Mouse (Mus musculus): ENCODE measurements around the gene Rab7b. TPM values are rescaled to one million over a fixed set of nuclear protein-coding genes. Genes with fewer than 3 reads are reported as not detected.

Gene Rab7b
- polyA plus RNA-seq, 1 experiment from 2014 or later = 0.53 TPM

- Histone ChIP-seq H3K9ac (ENCODE audit: low read depth, low read length) (no peak overlapping the region), H3K9me3 (ENCODE audit: control insufficient read depth, low read length) (no peaks in the 10 kb centered on the region), H3K4me3 (ENCODE audit: low read depth, low read length) (no peak overlapping the region), H3K27me3 (replicated peaks; ENCODE audit: control insufficient read depth, insufficient read depth, low read length) (no peaks in the 10 kb centered on the region), H3K36me3 (ENCODE audit: control insufficient read depth, insufficient read depth, low read length) (no peaks in the 10 kb centered on the region), H3K4me1 (replicated peaks; ENCODE audit: control insufficient read depth, insufficient read depth, low read length) (peaks cover 3% of the 10 kb centered on the region; the same call in 1 of the 2 replicates), H3K4me2 (no peak overlapping the region), H3K27ac (ENCODE audit: low read depth, low read length) (no peak overlapping the region)
- no peak for DNase-seq (ENCODE audit: low spot score)
- ATAC-seq (replicated peaks; ENCODE audit: low FRiP score) = no peak
- WGBS = 33% methylated on average over 1 of the region's 1 CpGs
Observed at GRCm38 (mm10) chr1:131738760-131739159, 50.3 kb downstream of the Rab7b start.

- 89% methylated on average over 9 of the region's 9 CpGs for WGBS
- no peak overlapping the region for H3K27ac ChIP-seq (ENCODE audit: low read depth, low read length)
- no peaks in the 10 kb centered on the region for H3K27me3 ChIP-seq (replicated peaks; ENCODE audit: control insufficient read depth, insufficient read depth, low read length)
- H3K9me3 ChIP-seq (ENCODE audit: control insufficient read depth, low read length) = no peaks in the 10 kb centered on the region
- H3K36me3 ChIP-seq (ENCODE audit: control insufficient read depth, insufficient read depth, low read length) = no peaks in the 10 kb centered on the region
- no peak overlapping the region for H3K9ac ChIP-seq (ENCODE audit: low read depth, low read length)
- no peak overlapping the region for H3K4me2 ChIP-seq
- H3K4me1 ChIP-seq (replicated peaks; ENCODE audit: control insufficient read depth, insufficient read depth, low read length) = peaks cover 3% of the 10 kb centered on the region; the same call in 1 of the 2 replicates
- H3K4me3 ChIP-seq (ENCODE audit: low read depth, low read length) = no peak overlapping the region
- no peak for ATAC-seq (replicated peaks; ENCODE audit: low FRiP score)
- no peak for DNase-seq (ENCODE audit: low spot score)
Observed at GRCm38 (mm10) chr1:131739481-131740160, 51.1 kb downstream of the Rab7b start.

GRCm38 (mm10) chr1:131743868-131744464, 55.5 kb downstream of the Rab7b start, which contains the start of gene Slc26a9:
Gene Slc26a9 (plus strand): TSS chr1:131744022.
- Histone ChIP-seq H3K4me3 (ENCODE audit: low read depth, low read length) (no peak within 1 kb of the TSS), H3K4me2 (no peak within 1 kb of the TSS), H3K9me3 (ENCODE audit: control insufficient read depth, low read length) (no peaks in the 10 kb centered on the region), H3K9ac (ENCODE audit: low read depth, low read length) (no peak within 1 kb of the TSS), H3K27ac (ENCODE audit: low read depth, low read length) (no peak within 1 kb of the TSS), H3K36me3 (ENCODE audit: control insufficient read depth, insufficient read depth, low read length) (no peaks in the 10 kb centered on the region), H3K4me1 (replicated peaks; ENCODE audit: control insufficient read depth, insufficient read depth, low read length) (no peaks in the 10 kb centered on the region), H3K27me3 (replicated peaks; ENCODE audit: control insufficient read depth, insufficient read depth, low read length) (no peaks in the 10 kb centered on the region)
- no peak for DNase-seq (ENCODE audit: low spot score)
- 39% methylated on average over 10 of the region's 10 CpGs for WGBS
- no peak for ATAC-seq (replicated peaks; ENCODE audit: low FRiP score)

- DNase-seq (ENCODE audit: low spot score) = no peak
- H3K9ac ChIP-seq (ENCODE audit: low read depth, low read length) = no peak overlapping the region
- no peaks in the 10 kb centered on the region for H3K36me3 ChIP-seq (ENCODE audit: control insufficient read depth, insufficient read depth, low read length)
- H3K9me3 ChIP-seq (ENCODE audit: control insufficient read depth, low read length) = no peaks in the 10 kb centered on the region
- no peak overlapping the region for H3K4me2 ChIP-seq
- H3K4me3 ChIP-seq (ENCODE audit: low read depth, low read length) = no peak overlapping the region
- no peak overlapping the region for H3K27ac ChIP-seq (ENCODE audit: low read depth, low read length)
- no peaks in the 10 kb centered on the region for H3K27me3 ChIP-seq (replicated peaks; ENCODE audit: control insufficient read depth, insufficient read depth, low read length)
- no peak for ATAC-seq (replicated peaks; ENCODE audit: low FRiP score)
- no peaks in the 10 kb centered on the region for H3K4me1 ChIP-seq (replicated peaks; ENCODE audit: control insufficient read depth, insufficient read depth, low read length)
- WGBS = 65% methylated on average over 5 of the region's 5 CpGs
Observed at GRCm38 (mm10) chr1:131745391-131745790, 56.9 kb downstream of the Rab7b start.

- Histone ChIP-seq H3K27ac (ENCODE audit: low read depth, low read length) (no peak overlapping the region), H3K4me1 (replicated peaks; ENCODE audit: control insufficient read depth, insufficient read depth, low read length) (no peaks in the 10 kb centered on the region), H3K36me3 (ENCODE audit: control insufficient read depth, insufficient read depth, low read length) (no peaks in the 10 kb centered on the region), H3K4me2 (no peak overlapping the region), H3K27me3 (replicated peaks; ENCODE audit: control insufficient read depth, insufficient read depth, low read length) (no peaks in the 10 kb centered on the region), H3K9me3 (ENCODE audit: control insufficient read depth, low read length) (no peaks in the 10 kb centered on the region), H3K4me3 (ENCODE audit: low read depth, low read length) (no peak overlapping the region), H3K9ac (ENCODE audit: low read depth, low read length) (no peak overlapping the region)
- ATAC-seq (replicated peaks; ENCODE audit: low FRiP score) (no peak), DNase-seq (ENCODE audit: low spot score) (no peak)
- WGBS = 63% methylated on average over 2 of the region's 2 CpGs
Observed at GRCm38 (mm10) chr1:131747761-131748160, 59.3 kb downstream of the Rab7b start.

- Histone ChIP-seq H3K27me3 (replicated peaks; ENCODE audit: control insufficient read depth, insufficient read depth, low read length) (no peaks in the 10 kb centered on the region), H3K9me3 (ENCODE audit: control insufficient read depth, low read length) (no peaks in the 10 kb centered on the region), H3K4me3 (ENCODE audit: low read depth, low read length) (no peak overlapping the region), H3K36me3 (ENCODE audit: control insufficient read depth, insufficient read depth, low read length) (no peaks in the 10 kb centered on the region), H3K9ac (ENCODE audit: low read depth, low read length) (no peak overlapping the region), H3K4me2 (no peak overlapping the region), H3K27ac (ENCODE audit: low read depth, low read length) (no peak overlapping the region), H3K4me1 (replicated peaks; ENCODE audit: control insufficient read depth, insufficient read depth, low read length) (no peaks in the 10 kb centered on the region; the same call in 1 of the 2 replicates)
- DNase-seq (ENCODE audit: low spot score) (no peak), ATAC-seq (replicated peaks; ENCODE audit: low FRiP score) (no peak)
- 72% methylated on average over 2 of the region's 2 CpGs for WGBS
Observed at GRCm38 (mm10) chr1:131748636-131749035, 60.1 kb downstream of the Rab7b start.

- Histone ChIP-seq H3K4me2 (no peak overlapping the region), H3K36me3 (ENCODE audit: control insufficient read depth, insufficient read depth, low read length) (no peaks in the 10 kb centered on the region), H3K27ac (ENCODE audit: low read depth, low read length) (no peak overlapping the region), H3K4me3 (ENCODE audit: low read depth, low read length) (no peak overlapping the region), H3K4me1 (replicated peaks; ENCODE audit: control insufficient read depth, insufficient read depth, low read length) (peaks cover 10% of the 10 kb centered on the region), H3K9me3 (ENCODE audit: control insufficient read depth, low read length) (no peaks in the 10 kb centered on the region), H3K27me3 (replicated peaks; ENCODE audit: control insufficient read depth, insufficient read depth, low read length) (no peaks in the 10 kb centered on the region), H3K9ac (ENCODE audit: low read depth, low read length) (no peak overlapping the region)
- WGBS = 67% methylated on average over 15 of the region's 15 CpGs
- DNase-seq (ENCODE audit: low spot score) = no peak
- no peak for ATAC-seq (replicated peaks; ENCODE audit: low FRiP score)
Observed at GRCm38 (mm10) chr1:131749706-131750545, 61.4 kb downstream of the Rab7b start.

- H3K36me3 ChIP-seq (ENCODE audit: control insufficient read depth, insufficient read depth, low read length) = no peaks in the 10 kb centered on the region
- H3K27me3 ChIP-seq (replicated peaks; ENCODE audit: control insufficient read depth, insufficient read depth, low read length) = no peaks in the 10 kb centered on the region
- no peak overlapping the region for H3K4me2 ChIP-seq
- no peak overlapping the region for H3K9ac ChIP-seq (ENCODE audit: low read depth, low read length)
- H3K4me3 ChIP-seq (ENCODE audit: low read depth, low read length) = no peak overlapping the region
- DNase-seq (ENCODE audit: low spot score) (no peak), ATAC-seq (replicated peaks; ENCODE audit: low FRiP score) (no peak)
- 76% methylated on average over 3 of the region's 3 CpGs for WGBS
- H3K4me1 ChIP-seq (replicated peaks; ENCODE audit: control insufficient read depth, insufficient read depth, low read length) = peaks cover 13% of the 10 kb centered on the region
- no peaks in the 10 kb centered on the region for H3K9me3 ChIP-seq (ENCODE audit: control insufficient read depth, low read length)
- H3K27ac ChIP-seq (ENCODE audit: low read depth, low read length) = no peak overlapping the region
Observed at GRCm38 (mm10) chr1:131751181-131751890, 62.8 kb downstream of the Rab7b start.
